Mouse (Mus musculus): ENCODE measurements around the gene Prkch. TPM values are rescaled to one million over a fixed set of nuclear protein-coding genes. Genes with fewer than 3 reads are reported as not detected.
A peak's percentile ranks its signal among the peaks of the same experiment; 100 is the strongest.

The Prkch gene
- total RNA-seq, 4 experiments from 2014 or later: 4.3 to 5.8 (median 4.9) TPM

GRCm38 (mm10) chr12:73673783-73674182 lies 89.2 kb downstream of the Prkch start:
- no peak for DNase-seq (ENCODE audit: low spot score in 2 of 2)

- no peak for DNase-seq (ENCODE audit: low spot score in 2 of 2)
Observed at GRCm38 (mm10) chr12:73675212-73675611, 90.6 kb downstream of the Prkch start.

- DNase-seq (ENCODE audit: low spot score in 2 of 2): no peak
Observed at GRCm38 (mm10) chr12:73679400-73679801, 94.8 kb downstream of the Prkch start.

DNA sequence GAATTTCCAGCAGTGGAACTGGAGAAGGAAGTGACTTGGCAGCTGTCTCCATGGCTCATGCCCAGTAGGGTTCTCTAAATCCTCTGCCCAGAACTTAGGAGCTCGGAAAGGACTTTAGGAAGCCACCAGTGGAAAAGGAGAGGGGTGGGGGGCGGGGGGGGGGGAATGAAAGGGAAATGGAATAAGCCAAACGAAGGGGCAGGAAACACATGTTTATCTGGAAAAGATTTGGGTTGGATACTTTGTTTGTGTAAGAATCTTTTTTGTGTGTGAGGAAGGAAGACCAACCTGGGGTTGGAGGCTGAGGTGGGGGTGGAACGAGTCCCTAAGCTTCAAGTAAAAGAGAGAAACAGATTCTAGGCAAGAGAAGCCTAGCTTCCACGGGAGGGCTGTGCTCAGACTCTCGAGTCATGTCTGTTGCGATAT lies 98.3 kb downstream of the Prkch start:
- DNase-seq (ENCODE audit: low spot score in 2 of 2): no peak

DNA sequence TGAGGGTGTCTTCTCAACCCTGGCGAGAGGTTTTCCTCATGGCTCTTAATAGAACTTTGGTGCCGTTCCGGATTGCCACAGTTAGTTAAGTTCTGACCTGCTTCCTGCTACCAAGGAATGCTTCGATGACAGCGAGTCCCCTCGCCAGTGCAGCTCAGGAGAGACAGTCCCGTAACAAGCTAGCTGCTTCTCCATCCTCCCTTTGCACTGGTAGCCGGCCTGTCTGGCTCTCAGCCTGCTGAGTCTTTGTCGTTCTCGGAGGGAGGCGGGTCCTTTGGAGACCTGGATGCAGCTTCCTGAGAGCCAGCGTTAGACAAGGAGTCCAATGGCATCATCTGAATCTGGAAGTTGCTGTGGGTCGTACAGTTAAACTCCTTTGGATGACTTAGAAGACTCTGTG lies 101.3 kb downstream of the Prkch start:
- no peak for DNase-seq (ENCODE audit: low spot score in 2 of 2)

DNA sequence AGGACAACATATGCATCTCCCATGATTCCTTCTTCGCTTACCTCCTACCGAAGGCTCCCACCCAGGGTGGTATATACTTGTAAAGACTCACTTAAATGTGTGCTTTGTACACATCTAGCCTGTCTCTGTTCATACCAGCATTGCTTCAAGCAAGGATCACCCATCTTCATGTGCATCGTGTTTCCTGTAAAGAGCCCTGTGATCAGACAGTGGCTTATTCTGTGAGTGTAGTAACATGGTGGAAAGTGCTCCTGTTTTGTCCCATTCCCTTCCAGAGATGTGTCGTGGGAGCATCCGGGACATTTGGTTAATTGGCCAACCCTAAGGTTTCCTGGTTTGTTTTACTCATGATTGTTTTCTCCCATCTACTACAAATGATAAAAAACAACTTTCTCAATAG lies 101.9 kb downstream of the Prkch start:
- DNase-seq (ENCODE audit: low spot score in 2 of 2): no peak

DNA sequence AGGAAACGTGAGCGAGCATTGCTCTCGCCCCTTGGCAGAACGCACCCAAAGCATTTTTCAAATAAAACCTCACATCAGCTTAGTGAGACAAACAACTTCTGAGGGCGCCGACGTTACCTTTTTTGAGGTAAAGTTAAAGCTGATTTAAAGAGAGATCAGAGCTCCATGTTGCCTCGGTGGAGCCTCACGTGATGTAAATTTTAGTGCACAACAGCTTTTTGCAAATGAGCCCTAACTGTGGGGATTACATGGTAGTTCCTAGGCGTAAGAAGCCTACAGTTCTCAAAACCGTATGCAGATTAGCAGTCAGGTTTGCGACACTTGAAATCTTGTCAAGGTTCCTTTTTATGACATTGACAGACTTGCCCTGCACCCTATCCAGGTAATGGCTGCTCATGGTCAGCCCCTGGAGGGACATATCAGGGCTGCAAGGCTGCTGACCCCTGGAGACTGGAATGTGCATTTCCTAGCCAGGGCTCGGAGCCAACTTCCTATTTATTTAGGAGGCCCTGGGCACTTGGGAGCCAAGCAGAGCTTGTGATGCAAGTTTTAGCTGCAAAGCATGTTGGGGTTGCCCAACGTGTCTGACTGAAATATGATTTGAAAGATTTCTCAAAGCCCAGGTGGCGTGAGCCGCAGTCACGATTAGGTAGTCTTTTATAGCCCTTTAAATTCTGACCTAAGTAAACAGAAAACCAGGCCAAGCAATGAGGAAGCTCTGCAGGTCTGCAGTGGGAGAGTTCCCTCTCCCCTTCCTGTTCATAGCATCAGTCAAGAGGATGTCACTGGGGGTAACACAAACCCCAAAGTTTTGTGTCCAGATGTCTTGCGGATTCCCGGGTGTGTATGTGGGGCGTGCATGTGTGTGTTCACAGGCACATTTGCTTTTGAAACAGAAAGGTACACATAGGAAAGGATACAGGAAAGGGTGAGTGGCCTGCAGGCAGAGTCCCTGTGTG lies 102.8 kb downstream of the Prkch start:
- peak; percentile 17 to 28 for DNase-seq (ENCODE audit: low spot score in 2 of 2)

- no peak for DNase-seq (ENCODE audit: low spot score in 2 of 2)
Observed at GRCm38 (mm10) chr12:73692321-73692720, 107.7 kb downstream of the Prkch start.

DNA sequence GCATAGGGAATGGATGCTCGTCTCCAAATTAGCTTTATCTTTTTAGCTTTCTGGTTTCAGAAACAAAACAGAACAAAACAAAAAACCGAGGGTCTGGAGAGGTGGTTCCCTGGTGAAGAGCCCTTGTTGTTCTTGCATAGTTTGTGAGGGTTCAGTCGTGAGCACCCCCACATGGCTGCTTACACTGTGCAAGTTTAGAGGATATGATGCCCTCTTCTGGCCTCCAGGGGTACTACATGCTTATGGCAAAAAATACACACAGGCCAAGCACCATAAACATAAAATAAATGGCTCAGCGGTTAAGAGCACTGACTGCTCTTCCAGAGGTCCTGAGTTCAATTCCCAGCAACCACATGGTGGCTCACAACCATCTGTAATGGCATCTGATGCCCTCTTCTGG lies 108.8 kb downstream of the Prkch start:
- DNase-seq (ENCODE audit: low spot score in 2 of 2): peak; percentile 32 to 36

DNA sequence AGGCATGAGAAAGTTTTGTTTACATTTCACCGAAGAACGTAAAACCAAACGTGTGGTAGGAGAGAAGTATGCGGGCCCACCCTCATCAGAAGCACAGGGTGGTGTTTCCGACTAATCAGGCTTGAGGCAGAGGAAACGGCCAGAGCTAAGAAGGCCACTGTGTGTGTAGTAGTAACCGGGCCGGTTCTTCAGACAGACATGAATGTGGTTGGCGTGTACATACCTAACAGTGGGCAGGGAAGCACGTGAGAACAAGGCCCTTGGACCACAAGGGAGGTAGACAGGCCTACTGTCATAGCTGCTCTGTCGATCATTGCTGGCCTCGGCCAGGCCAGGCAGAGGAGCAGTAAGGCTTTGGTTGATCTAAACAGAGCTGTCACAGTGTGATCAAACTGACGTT lies 110.1 kb downstream of the Prkch start:
- no peak for DNase-seq (ENCODE audit: low spot score in 2 of 2)

- no peak for DNase-seq (ENCODE audit: low spot score in 2 of 2)
Observed at GRCm38 (mm10) chr12:73695110-73695509, 110.5 kb downstream of the Prkch start.

DNA sequence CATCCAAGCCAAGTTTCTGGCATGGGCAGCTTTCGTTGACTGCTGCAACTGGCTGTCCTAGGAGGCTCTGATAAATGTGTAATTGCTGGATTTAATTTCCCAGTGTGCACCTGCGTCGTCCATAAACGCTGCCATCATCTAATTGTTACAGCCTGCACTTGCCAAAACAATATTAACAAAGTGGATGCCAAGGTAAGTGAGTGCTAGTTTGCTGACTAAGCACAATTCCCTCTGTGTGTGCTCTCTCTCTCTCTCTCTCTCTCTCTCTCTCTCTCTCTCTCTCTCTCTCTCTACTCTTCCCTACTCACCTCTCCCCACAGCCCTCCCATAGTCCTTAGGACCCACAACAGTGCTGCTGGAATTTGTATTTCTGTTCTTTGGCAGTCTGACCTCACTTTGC lies 111.5 kb downstream of the Prkch start:
- DNase-seq (ENCODE audit: low spot score in 2 of 2): no peak

DNA sequence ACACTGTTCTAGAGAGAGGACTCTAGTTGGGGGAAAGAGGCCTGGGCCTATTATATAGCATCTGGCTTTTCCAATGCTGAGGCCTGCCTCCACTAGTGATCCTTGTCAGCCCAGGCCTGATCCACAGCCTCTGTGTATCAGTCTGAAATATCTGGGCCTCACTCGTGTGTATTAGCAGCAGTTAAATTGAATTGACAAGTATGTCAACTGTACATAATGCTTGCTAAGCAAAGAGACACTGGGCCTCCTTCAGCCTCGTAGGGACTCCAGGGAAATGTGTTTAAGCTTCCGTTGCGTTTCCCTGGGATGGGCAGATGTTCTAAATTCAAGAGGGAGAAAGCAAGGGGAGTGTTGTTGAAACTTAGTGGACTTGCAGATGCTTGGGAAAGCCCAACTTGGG lies 112.3 kb downstream of the Prkch start:
- no peak for DNase-seq (ENCODE audit: low spot score in 2 of 2)

DNA sequence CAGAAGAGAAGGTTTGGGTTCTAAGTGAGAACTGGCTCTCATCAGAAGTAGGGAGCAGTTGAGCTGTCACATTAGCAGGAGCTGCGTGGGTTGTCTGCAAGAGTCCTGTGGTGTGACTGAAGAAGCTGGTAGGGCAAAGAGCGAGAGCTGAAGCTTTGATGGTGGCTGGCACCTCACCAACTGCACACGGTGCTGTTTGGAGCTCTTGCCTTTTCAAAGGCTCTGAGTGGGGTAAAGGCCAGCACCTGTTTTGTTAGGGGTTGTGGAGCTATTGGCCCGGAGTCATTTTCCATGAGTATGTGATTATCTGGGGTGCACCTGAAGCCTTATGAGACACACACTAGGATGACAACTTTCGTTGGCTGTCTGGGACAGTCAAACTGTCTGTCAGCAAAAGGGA lies 113.8 kb downstream of the Prkch start:
- DNase-seq (ENCODE audit: low spot score in 2 of 2): no peak

GRCm38 (mm10) chr12:73698841-73699240 lies 114.2 kb downstream of the Prkch start:
- DNase-seq (ENCODE audit: low spot score in 2 of 2): no peak

DNA sequence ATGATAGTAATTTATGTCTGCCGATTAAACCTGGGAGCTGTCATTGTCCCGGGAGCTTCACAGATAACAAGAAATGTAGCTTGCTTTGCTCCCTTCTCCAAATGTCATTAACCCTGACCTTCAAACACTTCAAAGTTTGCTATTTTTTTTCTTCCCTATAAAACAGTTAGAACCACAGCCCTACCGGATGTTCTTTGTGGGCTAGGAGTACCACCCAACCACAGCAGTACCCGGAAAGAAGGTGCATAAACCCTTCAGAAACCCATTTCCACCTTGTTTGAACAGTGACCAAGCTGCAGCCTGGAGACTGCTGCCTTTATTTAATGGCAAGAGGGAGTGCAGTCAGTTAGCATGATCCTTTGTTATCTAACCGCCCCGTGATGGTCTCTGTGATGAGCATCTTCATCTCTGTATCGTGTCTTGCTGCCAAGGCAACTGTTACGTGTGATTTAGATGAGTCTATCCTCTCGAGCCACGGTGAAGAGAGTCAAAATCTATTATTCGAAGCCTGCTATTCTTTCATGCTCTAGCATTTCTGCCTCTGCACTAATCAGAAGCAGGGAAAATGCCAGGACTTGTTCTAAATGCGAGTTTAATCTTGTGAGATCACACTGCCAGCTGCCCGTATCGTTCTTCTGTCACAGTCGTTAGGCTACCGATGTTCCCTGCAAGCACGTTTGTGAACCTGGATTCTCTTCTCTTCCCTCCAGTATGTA lies 115.0 kb downstream of the Prkch start:
- no peak for DNase-seq (ENCODE audit: low spot score in 2 of 2)

GRCm38 (mm10) chr12:73700544-73701069 lies 116.0 kb downstream of the Prkch start:
- no peak for DNase-seq (ENCODE audit: low spot score in 2 of 2)

DNA sequence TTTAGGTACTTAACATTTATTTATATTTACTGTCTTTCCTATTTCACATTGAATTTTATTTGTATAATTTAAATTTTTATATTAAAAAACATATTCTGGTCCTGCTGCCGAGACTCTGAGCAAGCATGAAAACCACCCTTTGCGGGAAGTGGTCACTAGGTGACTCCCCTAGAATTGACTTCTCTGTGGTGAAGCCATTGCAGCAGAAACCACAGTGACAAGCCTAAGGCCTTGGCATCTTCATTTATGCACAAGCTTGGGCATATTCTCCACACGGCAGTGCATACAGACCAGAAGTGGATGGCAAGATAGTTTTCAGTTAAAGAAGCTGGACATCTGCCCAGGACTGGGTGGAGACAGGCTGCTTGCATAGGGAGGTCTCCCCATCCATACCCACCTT lies 117.4 kb downstream of the Prkch start:
- no peak for DNase-seq (ENCODE audit: low spot score in 2 of 2)

DNA sequence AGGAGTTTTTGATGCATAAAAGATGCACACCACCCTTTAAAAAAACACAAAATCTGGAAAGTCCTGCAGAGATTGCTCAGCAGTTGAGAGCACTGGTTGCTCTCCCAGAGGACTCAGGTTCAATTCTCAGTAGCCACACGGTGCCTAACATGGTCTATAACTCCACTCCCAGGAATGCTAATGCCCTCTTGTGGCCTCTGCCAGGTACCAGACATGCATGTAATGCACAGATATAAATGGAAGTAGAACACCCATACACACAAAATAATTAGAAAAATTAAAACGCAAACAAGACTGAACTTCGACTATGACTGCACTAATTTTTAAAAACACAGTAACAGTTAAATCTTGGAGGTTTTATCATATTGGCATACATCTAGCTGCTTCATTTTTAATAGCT lies 119.8 kb downstream of the Prkch start:
- no peak for DNase-seq (ENCODE audit: low spot score in 2 of 2)

DNA sequence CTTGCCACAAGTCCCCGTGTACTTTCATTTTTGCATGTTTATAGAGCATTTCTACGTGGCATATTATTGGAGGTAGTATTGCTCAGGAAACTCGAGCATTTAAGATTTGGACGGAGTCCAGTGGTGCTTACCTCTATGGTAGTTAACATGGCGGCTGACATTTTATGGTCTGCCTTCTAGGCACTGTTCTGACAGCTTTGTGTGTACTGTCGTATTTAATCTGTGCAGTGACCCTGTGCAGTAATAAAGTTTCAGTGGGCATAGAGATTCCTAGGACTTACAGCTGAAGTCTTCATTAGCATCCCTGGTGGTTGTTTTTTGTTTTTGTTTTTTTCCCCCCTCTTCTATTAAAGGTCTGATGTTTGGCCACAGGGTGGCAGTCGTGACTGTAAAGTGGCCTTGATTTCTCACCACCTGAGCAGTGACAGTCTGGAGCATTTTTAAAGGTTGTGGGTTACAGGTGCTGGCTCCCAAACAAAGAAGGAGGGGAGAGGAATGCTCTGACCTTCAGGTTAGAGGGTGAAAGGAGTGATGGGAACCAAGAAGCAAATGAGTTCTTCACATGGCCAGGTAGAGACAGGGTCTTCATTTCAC lies 120.6 kb downstream of the Prkch start:
- DNase-seq (ENCODE audit: low spot score in 2 of 2): peak; percentile 19

- DNase-seq (ENCODE audit: low spot score in 2 of 2): no peak
Observed at GRCm38 (mm10) chr12:73708498-73708897, 123.9 kb downstream of the Prkch start.

DNA sequence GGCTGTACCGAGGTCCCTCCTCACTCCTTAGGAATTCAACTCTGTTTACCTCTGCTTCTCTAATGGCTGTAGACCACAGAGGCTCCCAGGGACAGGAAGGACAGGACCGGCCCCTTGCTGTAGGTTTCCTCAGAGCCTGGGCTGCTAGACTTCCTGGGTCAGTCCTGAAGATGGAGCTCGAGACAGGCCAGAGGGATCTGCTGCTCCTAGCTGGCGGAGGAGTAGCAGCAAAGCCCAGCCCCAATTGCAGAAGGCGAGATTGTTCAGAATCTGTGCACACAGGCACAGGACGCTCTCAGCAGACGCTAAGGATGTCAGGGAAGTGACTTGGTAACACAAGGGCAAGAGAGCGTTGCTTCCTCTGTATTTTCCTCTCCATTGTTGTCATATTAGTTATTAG lies 124.3 kb downstream of the Prkch start:
- peak; percentile 37 to 44 for DNase-seq (ENCODE audit: low spot score in 2 of 2)
